Mouse (Mus musculus) erythroblast, embryonic 14.5 days (primary cell): ENCODE data around the gene Kcnrg. TPM values are rescaled to one million over a fixed set of nuclear protein-coding genes. Genes with fewer than 3 reads are reported as not detected.

Experiments
- H3K27me3 ChIP-seq: 2 replicates; pipeline ENCODE4 v1.6.1; 2012; ENCODE audit warnings: inconsistent platforms; ENCODE audit not compliant: control insufficient read depth
- H3K36me3 ChIP-seq: 2 replicates; pipeline ENCODE4 v1.6.1; 2012; ENCODE audit warnings: mild to moderate bottlenecking, inconsistent platforms; ENCODE audit not compliant: control insufficient read depth
- H3K4me1 ChIP-seq: 2 replicates; pipeline ENCODE4 v1.6.1; 2012; ENCODE audit warnings: inconsistent platforms; ENCODE audit not compliant: control insufficient read depth
- H3K4me3 ChIP-seq: replicated peaks from 2 replicates; pipeline ENCODE3; 2012; ENCODE audit warnings: moderate library complexity, mild to moderate bottlenecking, inconsistent platforms
- H3K9me3 ChIP-seq: 2 replicates; pipeline ENCODE4 v1.6.1; 2012; ENCODE audit warnings: low read length, inconsistent platforms, mixed read lengths; ENCODE audit not compliant: control insufficient read depth
- GATA1 ChIP-seq: IDR thresholded peaks from 2 replicates; pipeline ENCODE4 v1.6.1; 2012; ENCODE audit warnings: low read length, inconsistent platforms, mixed read lengths
- TAL1 ChIP-seq: IDR thresholded peaks from 3 replicates; pipeline ENCODE4 v1.6.1; 2012; ENCODE audit warnings: low read length, inconsistent platforms, mixed read lengths
- polyA plus RNA-seq: library from polyadenylated mRNA; stranded (reverse); fragments of >175 nt; gene quantifications from 2 replicates; pipeline ENCODE4 v1.2.3, GENCODE M21; 2012

Kcnrg gene
- polyA plus RNA-seq, 1 experiment = not detected

DNA sequence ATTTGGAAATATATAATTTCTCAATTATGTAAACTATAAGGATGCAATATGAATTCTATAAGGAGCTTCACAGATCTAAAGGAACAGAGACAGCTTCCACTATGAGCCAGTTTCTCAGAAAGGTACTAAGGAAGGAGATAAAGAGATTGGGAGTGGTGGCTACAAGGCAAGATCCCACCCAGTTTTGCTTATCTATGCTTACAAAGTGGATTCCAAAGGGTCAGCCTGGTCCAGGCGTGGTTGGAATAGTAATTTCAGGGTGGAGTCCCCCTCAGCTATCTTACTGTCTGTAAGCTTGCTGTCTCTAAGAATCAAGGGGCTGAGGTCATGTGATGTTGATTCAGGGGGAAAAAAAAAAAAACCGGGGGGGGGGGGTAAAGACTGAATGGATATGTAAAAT is 49.2 kb downstream of the Kcnrg start:
- peak overlapping the region; percentile 47 for H3K4me3 ChIP-seq
- peaks cover 69% of the 10 kb centered on the region for H3K36me3 ChIP-seq
- TF ChIP-seq TAL1 (no peak), GATA1 (peak; percentile 74)
- H3K4me1 ChIP-seq = peaks cover 83% of the 10 kb centered on the region
- no peaks in the 10 kb centered on the region for H3K9me3 ChIP-seq
- H3K27me3 ChIP-seq = no peaks in the 10 kb centered on the region

DNA sequence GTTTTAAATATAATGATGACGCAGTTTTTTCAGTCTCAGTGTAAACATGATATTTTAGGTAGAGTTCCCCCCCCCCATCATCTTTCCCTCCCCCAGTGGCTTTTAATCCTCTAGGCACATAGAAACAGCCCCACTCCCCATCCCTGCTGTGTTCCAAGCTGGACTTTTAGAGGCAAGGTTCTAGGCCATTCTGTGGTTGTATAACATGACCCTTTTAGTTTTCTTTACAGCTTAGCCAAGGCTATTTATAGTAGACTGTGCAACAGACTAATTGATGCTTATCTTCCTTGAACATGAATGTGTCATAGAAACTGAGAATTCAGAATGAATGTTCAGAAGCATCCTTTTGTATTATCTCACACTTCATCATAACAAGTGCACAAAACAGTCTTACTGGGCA is 54.2 kb downstream of the Kcnrg start:
- no peak for TF ChIP-seq GATA1
- TF ChIP-seq TAL1 = no peak
- H3K36me3 ChIP-seq = peaks cover 58% of the 10 kb centered on the region
- H3K9me3 ChIP-seq = no peaks in the 10 kb centered on the region
- H3K4me3 ChIP-seq = no peak overlapping the region
- no peaks in the 10 kb centered on the region for H3K27me3 ChIP-seq
- H3K4me1 ChIP-seq = peaks cover 55% of the 10 kb centered on the region

GRCm38 (mm10) chr14:61662307-61662706 is 55.0 kb downstream of the Kcnrg start:
- TF ChIP-seq GATA1 (no peak), TAL1 (no peak)
- Histone ChIP-seq H3K27me3 (no peaks in the 10 kb centered on the region), H3K36me3 (peaks cover 58% of the 10 kb centered on the region), H3K4me1 (peaks cover 48% of the 10 kb centered on the region), H3K4me3 (no peak overlapping the region), H3K9me3 (no peaks in the 10 kb centered on the region)

Other genes starting within 250 kb of the Kcnrg start
- gene Ebpl, start 247.0 kb upstream of the Kcnrg start, polyA plus RNA-seq = 0.01 and 0.02 TPM in 2 replicates
- gene Kpna3, start 167.6 kb upstream of the Kcnrg start, polyA plus RNA-seq = 0.23 and 0.49 TPM in 2 replicates
- gene Spryd7, start 50.6 kb upstream of the Kcnrg start, polyA plus RNA-seq = 0.11 and 0.37 TPM in 2 replicates
- not detected in 2 replicates for gene Trim13, start 9.2 kb upstream of the Kcnrg start, polyA plus RNA-seq